Mouse (Mus musculus) myocyte (in vitro differentiated cells): ENCODE results near the gene Gm10803.
"Not testable (repeated sequence)": the region's sequence is repeated elsewhere in the genome, so short reads cannot be mapped to it uniquely, and the experiment has no call there.

Experiments
- CEBPB ChIP-seq: IDR thresholded peaks from 2 replicates; pipeline ENCODE4 v1.6.1; 2011; ENCODE audit warnings: mild to moderate bottlenecking, moderate library complexity; ENCODE audit not compliant: poor library complexity, insufficient read depth, severe bottlenecking
- MAX ChIP-seq: IDR thresholded peaks from one replicate; pipeline ENCODE4 v1.6.1; 2011; ENCODE audit warnings: low read depth, mild to moderate bottlenecking, control low read depth
- MYOD1 ChIP-seq, 3 experiments: IDR thresholded peaks; one replicate each; pipeline ENCODE4 v1.6.1; 2011; ENCODE audit warnings: control low read depth in 2 of 3, low read depth in 2 of 3, mild to moderate bottlenecking in 2 of 3, moderate library complexity in 1 of 3; ENCODE audit not compliant: insufficient read length in 2 of 3, control insufficient read depth in 1 of 3
- MYOG ChIP-seq, 3 experiments: IDR thresholded peaks; one replicate each; pipeline ENCODE4 v1.6.1; 2011; ENCODE audit warnings: control low read depth in 2 of 3, low read depth in 2 of 3, mild to moderate bottlenecking in 2 of 3; ENCODE audit not compliant: insufficient read length in 2 of 3, control insufficient read depth in 1 of 3, insufficient read depth in 1 of 3
- POLR2A ChIP-seq: IDR thresholded peaks from one replicate; pipeline ENCODE4 v1.6.1; 2011; ENCODE audit warnings: low read depth, mild to moderate bottlenecking, control low read depth, moderate library complexity; ENCODE audit not compliant: insufficient read length
- POLR2AphosphoS2 ChIP-seq: IDR thresholded peaks from one replicate; pipeline ENCODE4 v1.6.1; 2011; ENCODE audit warnings: low read depth, control low read depth; ENCODE audit not compliant: insufficient read length
- TCF12 ChIP-seq: IDR thresholded peaks from one replicate; pipeline ENCODE4 v1.6.1; 2011; ENCODE audit warnings: mild to moderate bottlenecking, control low read depth; ENCODE audit not compliant: poor library complexity, insufficient read depth, severe bottlenecking

GRCm38 (mm10) chr2:93560268-93560667 lies at the start of gene Gm10803:
- TF ChIP-seq POLR2A; CEBPB; MAX; TCF12; MYOG (IDR thresholded peaks at IDR 0.05; ENCODE audit: control insufficient read depth in 1 of 3, insufficient read depth in 1 of 3, insufficient read length in 2 of 3, low read depth in 2 of 3); POLR2AphosphoS2; MYOD1 (IDR thresholded peaks at IDR 0.05; ENCODE audit: control insufficient read depth in 1 of 3, insufficient read length in 2 of 3, low read depth in 2 of 3): not testable (repeated sequence)
